Mouse (Mus musculus): ENCODE results near the gene Prr27. TPM values are rescaled to one million over a fixed set of nuclear protein-coding genes. Genes with fewer than 3 reads are reported as not detected.

Gene Prr27
- polyA plus RNA-seq (2014; fragmentation: Illumina TruSeq; extraction: RNeasy Lipid Tissue Mini Kit (QIAGEN cat#74804); ENCODE audit: low read depth, low replicate concordance): not detected

DNA sequence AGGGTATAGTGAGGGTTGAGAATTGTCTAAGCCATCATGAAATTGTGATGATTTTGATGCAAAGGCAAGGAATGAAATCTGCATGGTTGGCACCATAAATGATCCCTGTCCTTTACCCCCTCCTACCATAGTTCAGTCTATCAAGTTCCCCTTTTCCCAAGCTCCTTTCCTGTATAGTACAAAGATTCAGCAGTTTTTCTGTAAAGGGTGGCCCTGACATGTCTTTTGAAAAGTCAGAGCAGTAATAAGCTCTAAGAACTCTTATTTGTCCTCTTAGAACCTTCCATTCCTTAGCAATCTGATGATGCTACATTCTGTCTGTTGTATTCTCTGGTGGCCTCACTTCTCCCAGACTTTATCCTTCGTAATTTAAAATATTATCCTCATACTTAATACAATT, at the start of gene Prr27:
Prr27 (plus strand) TSS at position 301 of the 400 bp plus-strand sequence.

DNA sequence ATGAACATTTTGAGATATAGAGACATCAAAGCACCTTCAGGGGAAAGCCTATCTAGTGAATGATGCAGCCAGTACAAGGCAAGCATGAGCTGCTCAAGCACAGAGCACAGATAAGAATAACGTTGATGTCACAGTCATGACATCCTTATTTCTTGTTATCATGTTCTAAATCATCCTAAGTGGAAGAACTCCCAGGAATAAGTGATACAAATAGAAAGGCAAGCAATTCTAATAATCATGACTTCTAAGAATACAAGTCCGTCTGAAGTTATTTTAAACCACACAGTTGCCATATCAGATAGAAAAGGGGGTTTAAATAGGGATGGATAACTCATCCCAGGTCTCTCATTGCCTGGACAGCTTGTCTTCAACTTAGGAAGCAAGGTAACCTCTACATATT, 17.7 kb upstream of the Prr27 start, which contains the start of gene Csn1s2b:
Csn1s2b (plus strand) TSS at position 301 of the 400 bp plus-strand sequence.

DNA sequence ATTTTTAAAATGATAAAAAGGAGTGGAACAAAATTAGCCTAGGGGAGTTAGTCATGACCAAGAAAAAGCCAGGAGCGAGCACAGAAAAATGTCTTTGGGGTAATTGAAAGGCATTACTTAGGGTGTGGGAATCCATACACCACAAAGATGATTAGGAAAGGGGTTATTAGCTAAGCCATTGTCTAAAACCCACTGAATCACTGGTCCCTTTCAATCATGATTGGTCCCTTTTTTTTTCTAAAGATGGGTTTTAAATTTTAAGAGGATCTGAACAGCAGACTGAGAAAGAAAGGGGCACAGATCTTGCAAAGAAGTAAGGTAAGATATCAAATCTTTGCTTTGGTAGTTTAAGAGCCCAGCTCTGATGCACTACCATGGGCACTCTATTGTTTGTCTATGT, 59.2 kb downstream of the Prr27 start, which contains the start of gene Odam:
Odam (plus strand) TSS at position 301 of the 400 bp plus-strand sequence.

Other genes with a start within 250 kb of the Prr27 start
- 0.36 TPM for gene Sult1e1, start 234.1 kb upstream of the Prr27 start, polyA plus RNA-seq (2014; fragmentation: Illumina TruSeq; extraction: RNeasy Lipid Tissue Mini Kit (QIAGEN cat#74804); ENCODE audit: low read depth, low replicate concordance)
- not detected for gene Csn1s1, start 159.5 kb upstream of the Prr27 start, polyA plus RNA-seq (2014; fragmentation: Illumina TruSeq; extraction: RNeasy Lipid Tissue Mini Kit (QIAGEN cat#74804); ENCODE audit: low read depth, low replicate concordance)
- not detected for gene Csn2, start 126.1 kb upstream of the Prr27 start, polyA plus RNA-seq (2014; fragmentation: Illumina TruSeq; extraction: RNeasy Lipid Tissue Mini Kit (QIAGEN cat#74804); ENCODE audit: low read depth, low replicate concordance)
- gene Csn1s2a, start 51.1 kb upstream of the Prr27 start, polyA plus RNA-seq (2014; fragmentation: Illumina TruSeq; extraction: RNeasy Lipid Tissue Mini Kit (QIAGEN cat#74804); ENCODE audit: low read depth, low replicate concordance): not detected
- gene Csn1s2b, start 17.6 kb upstream of the Prr27 start, polyA plus RNA-seq (2014; fragmentation: Illumina TruSeq; extraction: RNeasy Lipid Tissue Mini Kit (QIAGEN cat#74804); ENCODE audit: low read depth, low replicate concordance): not detected
- gene Odam, start 59.3 kb downstream of the Prr27 start, polyA plus RNA-seq (2014; fragmentation: Illumina TruSeq; extraction: RNeasy Lipid Tissue Mini Kit (QIAGEN cat#74804); ENCODE audit: low read depth, low replicate concordance): not detected
- gene Csn3, start 99.9 kb downstream of the Prr27 start, polyA plus RNA-seq (2014; fragmentation: Illumina TruSeq; extraction: RNeasy Lipid Tissue Mini Kit (QIAGEN cat#74804); ENCODE audit: low read depth, low replicate concordance): not detected
- not detected for gene 2310003L06Rik, start 143.8 kb downstream of the Prr27 start, polyA plus RNA-seq (2014; fragmentation: Illumina TruSeq; extraction: RNeasy Lipid Tissue Mini Kit (QIAGEN cat#74804); ENCODE audit: low read depth, low replicate concordance)
- gene Gm28434, start 143.8 kb downstream of the Prr27 start, polyA plus RNA-seq (2014; fragmentation: Illumina TruSeq; extraction: RNeasy Lipid Tissue Mini Kit (QIAGEN cat#74804); ENCODE audit: low read depth, low replicate concordance): not detected
- 0.28 TPM for gene Cabs1, start 153.8 kb downstream of the Prr27 start, polyA plus RNA-seq (2014; fragmentation: Illumina TruSeq; extraction: RNeasy Lipid Tissue Mini Kit (QIAGEN cat#74804); ENCODE audit: low read depth, low replicate concordance)
- gene Smr3a, start 176.9 kb downstream of the Prr27 start, polyA plus RNA-seq (2014; fragmentation: Illumina TruSeq; extraction: RNeasy Lipid Tissue Mini Kit (QIAGEN cat#74804); ENCODE audit: low read depth, low replicate concordance): not detected

All from kidney, adult 10 weeks (tissue).